Mouse (Mus musculus): ENCODE measurements around the gene Dnajc1.

Gene Dnajc1

GRCm38 (mm10) chr2:18392331-18393021 lies at the start of gene Dnajc1:
Gene Dnajc1 (minus strand): TSS chr2:18392830.
- peak; percentile 98 for DNase-seq (ENCODE audit: low read depth, low spot score)

DNA sequence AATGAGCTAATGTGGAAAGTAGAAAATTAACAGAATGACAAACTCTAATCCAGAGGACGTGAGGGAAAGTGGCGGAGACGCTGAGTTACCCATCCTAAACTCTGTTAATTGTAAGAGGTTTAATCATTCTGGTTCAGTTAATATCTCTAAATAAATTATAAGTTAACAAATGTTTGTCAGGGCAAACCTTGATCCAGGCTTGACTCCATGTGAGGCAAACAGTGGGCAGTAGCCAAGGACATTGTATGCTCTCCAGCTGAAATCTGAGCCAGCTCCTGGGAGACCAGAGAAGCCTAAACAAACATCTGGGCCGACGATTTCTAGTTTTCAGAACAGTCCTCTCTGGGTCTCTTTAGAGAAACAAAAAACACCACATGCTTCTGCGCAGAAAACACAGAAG lies 49.2 kb upstream of the Dnajc1 start:
- no peak for DNase-seq (ENCODE audit: low read depth, low spot score)

- DNase-seq (ENCODE audit: low read depth, low spot score), result no peak
These were observed 22.6 kb upstream of the Dnajc1 start for GRCm38 (mm10) chr2:18415242-18415641.

- no peak for DNase-seq (ENCODE audit: low read depth, low spot score)
These were observed 11.0 kb upstream of the Dnajc1 start for GRCm38 (mm10) chr2:18403679-18404078.

DNA sequence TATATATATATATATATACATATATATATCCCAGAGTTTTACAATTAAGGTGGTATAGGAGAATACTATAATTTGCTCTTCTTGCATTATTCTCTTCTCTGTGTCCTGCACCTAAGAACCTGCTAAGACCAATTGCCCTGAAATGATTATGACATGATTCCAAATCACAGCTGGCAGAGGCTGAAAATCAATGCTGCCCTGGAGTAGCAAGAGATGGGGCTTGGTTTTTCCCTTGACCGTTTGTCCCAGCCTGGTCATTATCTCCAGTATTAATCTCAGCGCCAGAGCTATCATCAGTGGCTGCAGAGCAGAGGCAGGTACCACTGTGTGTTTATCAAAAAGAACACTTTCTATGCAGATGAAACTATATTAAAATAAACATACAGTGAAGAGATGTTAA lies 9.1 kb upstream of the Dnajc1 start:
- no peak for DNase-seq (ENCODE audit: low read depth, low spot score)

GRCm38 (mm10) chr2:18393022-18393519 lies 441 bp upstream of the Dnajc1 start:
- DNase-seq (ENCODE audit: low read depth, low spot score), result peak; percentile 54

- no peak for DNase-seq (ENCODE audit: low read depth, low spot score)
These were observed 769 bp downstream of the Dnajc1 start for GRCm38 (mm10) chr2:18391861-18392260.

DNA sequence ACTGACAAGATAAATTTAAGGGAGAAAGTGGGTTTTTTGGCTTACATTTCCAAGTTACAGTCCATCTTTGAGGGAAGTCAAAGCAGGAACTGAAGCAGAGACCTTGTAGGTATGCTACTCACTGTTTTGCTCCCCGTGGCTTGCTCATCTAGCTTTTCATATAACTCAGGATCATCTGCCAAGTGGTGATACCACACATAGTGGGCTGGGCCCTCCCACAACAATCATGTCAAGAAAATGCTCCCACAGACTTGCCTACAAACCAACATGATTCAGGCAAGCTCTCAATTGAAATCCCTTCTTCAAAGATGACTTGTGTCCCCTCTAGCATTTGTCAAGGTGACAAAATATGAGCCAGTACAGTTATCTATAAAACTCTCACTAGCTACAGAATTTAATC lies 3.0 kb downstream of the Dnajc1 start:
- no peak for DNase-seq (ENCODE audit: low read depth, low spot score)

DNA sequence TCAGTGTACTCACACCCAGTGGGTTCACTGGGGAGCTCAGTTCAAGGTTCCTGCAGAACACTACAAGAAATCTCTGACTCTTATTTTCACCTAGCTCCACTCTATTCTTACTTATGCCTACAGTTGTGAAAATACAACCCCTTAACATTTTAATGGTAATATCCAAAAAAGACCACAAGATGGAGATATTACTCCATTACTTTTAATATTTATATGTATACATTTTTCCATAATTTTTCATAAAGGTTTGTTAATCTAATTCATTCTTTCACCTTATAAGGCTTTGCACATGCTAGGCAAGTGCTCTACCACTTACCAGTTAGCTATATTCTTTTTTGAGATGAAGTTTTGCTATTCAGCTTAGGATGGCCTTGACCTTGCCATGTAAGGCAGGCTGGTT lies 11.0 kb downstream of the Dnajc1 start:
- DNase-seq (ENCODE audit: low read depth, low spot score), result no peak

DNA sequence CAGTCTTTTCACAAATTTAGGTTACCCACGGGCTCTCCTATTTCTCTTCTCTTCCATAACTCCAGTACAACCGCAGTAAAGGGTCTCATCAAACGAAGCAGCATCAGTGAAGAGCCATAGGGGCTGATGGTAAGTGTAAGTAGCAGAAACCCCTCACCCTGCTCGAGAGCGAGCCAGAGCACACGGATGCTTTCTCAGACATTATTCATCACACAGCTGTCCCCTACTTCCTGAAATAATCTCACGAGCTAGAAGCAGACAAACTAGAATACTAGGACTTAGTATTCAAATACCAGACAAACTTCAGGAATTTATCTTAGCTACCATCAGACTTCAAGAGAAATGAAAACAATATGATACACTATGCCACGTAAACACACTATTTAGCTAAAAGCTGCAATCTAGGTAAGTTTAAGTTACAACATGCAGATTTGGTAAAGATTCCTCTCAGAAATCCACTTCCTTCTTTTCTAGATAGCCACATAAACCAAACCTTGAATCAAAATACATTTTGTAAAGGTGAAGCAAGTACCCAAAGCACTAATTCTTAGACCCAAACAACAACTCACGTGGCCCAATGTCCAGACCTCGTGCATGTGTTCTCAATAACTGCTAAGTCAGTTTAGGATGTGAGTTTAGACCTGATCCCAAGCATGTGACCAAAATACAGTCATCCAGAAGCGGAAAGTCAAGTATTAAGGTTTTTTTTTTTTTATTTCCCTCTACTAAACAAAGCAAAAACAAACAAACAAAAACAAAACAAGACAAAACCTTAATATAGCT lies 20.0 kb downstream of the Dnajc1 start:
- DNase-seq (ENCODE audit: low read depth, low spot score), result no peak

- DNase-seq (ENCODE audit: low read depth, low spot score), result no peak
These were observed 21.7 kb downstream of the Dnajc1 start for GRCm38 (mm10) chr2:18370794-18371498.

GRCm38 (mm10) chr2:18364402-18364801 lies 28.2 kb downstream of the Dnajc1 start:
- DNase-seq (ENCODE audit: low read depth, low spot score), result no peak

DNA sequence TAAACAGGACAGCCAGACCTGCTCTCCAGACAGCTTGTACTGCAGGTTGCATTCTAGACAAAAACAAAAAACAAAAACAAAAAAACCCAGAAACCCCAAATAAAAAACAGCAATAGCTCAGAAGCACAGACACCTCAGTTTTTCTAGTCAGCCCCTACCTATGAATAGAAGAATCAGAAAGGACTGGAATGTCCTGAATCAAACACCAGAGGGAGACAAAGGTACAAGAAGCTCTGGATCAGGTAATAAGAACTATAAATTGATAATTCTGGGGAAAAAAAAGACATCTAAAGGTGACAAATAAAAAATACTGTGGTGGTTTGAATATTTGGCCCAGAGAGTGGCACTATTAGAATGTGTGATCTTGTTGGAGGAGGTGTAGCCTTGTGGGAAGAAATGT lies 37.3 kb downstream of the Dnajc1 start:
- DNase-seq (ENCODE audit: low read depth, low spot score), result peak; percentile 19

GRCm38 (mm10) chr2:18352620-18353019 lies 40.0 kb downstream of the Dnajc1 start:
- no peak for DNase-seq (ENCODE audit: low read depth, low spot score)

DNA sequence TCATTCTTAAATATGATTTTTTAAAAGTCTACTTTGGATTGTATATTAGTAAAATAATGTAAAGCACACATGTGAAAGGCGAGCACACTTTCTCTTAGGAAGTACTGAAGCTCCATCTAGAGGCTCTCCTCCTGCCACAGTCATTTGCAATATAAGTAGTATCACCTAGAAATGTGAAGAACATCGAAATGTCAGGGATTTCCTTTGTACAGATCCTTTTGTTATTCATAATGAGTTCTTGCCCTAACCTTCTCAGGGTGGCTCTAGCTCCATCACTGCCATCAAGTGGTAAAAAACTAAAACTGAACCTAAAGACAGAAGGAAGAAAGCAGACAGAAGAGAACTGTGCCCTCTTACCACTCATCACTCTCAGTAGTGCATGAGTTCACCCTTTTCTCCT lies 49.2 kb downstream of the Dnajc1 start:
- DNase-seq (ENCODE audit: low read depth, low spot score), result peak; percentile 89

DNA sequence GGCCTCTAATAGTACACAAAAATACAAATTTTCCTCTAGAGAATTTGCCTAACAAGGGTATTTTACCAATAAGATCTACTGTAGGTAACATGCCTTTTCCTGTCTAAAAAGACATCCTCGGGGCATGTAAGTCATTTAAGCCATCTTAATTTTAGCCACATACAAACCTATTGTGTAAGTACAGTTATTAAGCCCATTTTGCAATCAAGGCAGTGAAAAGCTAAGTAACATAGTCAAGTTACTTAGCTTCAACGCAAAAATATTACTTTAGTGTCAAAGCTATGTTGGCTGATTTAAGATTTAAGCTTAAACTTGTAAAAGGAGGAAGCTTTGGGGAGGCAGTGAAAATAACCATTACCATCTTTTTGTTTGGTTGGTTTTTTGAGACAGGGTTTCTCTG lies 74.0 kb downstream of the Dnajc1 start:
- DNase-seq (ENCODE audit: low read depth, low spot score), result no peak

GRCm38 (mm10) chr2:18317503-18318281 lies 74.9 kb downstream of the Dnajc1 start:
- DNase-seq (ENCODE audit: low read depth, low spot score), result no peak

GRCm38 (mm10) chr2:18316909-18317308 lies 75.7 kb downstream of the Dnajc1 start:
- DNase-seq (ENCODE audit: low read depth, low spot score), result no peak

DNA sequence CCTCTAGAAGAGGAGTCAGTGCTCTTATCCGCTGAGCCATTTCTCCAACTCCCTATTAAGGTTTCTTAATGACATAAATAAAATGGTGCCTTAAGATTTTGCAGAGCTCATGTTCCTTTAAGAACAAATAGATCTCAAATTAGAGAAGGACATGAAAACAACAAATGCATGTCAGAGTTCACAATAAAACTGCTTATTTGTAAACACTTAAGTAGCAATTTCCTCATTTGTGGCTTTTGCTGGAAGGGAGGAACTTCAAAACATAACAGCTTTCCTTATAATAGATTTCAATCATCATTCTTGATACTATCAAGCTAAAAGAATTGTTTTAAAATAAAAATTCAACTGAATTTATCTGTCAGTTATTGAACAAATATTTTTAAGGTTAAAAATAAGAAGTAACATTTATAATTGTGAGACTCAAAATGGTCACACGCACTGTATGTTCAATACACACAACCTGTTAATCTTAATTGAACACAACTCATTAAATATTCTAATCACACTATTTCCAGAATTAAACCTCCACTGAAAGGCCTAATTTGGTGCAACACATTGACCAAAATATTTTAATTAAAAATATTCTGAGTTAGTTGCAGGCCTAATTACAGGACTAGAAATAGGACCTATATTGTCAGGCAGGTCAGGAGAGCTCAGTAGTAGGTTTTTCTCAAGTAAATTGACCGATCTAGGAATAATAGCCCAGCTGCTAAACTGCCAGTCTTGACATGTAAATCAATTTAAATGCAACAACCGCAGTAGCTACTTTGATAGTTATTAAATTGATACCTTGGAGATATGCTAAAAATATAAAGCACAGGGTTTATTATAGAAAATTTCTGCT lies 82.1 kb downstream of the Dnajc1 start:
- DNase-seq (ENCODE audit: low read depth, low spot score), result no peak

DNA sequence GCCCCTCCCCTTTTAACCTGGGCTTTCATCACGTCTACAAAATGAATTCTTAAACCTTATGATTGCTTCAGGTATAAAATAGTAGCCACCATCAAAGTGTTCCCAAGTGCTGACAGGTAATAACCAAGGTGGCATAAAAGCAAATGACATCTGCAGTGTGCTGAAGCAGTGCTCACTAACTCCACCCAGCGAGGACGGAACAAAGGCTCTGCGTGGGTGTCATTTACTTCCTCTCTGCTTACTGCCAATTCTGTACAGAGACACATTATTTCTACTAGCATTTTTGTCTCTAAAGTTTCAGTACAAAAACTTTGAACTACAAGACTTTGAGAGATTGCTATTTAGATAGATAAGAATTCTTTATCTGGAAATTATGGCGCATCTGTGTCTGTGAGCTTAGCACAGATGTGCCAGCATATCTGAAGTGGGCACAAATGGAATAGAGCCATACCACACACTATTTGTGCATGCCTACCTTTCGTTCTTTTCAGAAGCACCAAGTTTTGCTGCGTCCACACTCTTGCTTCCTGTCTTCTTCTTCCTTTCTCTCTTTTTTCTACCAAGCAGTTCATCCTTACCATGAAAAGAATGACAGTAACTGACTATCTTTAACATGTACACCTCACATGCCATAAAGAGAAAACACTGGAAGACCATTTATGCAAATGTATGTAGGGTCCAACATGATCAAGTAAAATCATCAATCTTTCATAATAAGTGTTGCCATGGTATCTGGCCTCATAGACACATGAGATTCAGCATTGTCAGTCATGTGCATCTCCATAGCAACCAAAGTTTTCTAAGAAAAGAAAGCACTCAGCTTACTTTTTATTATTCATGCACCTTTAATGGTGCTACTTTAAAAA lies 85.0 kb downstream of the Dnajc1 start:
- DNase-seq (ENCODE audit: low read depth, low spot score), result no peak

Measured in R1 (cell line).